Mouse (Mus musculus): Measurements from ENCODE around the gene Itgav. TPM values are rescaled to one million over a fixed set of nuclear protein-coding genes. Genes with fewer than 3 reads are reported as not detected.

Gene Itgav
- polyA plus RNA-seq, 1 experiment from 2014 or later, result 26.5 TPM

GRCm38 (mm10) chr2:83721635-83722034 lies 2.6 kb upstream of the Itgav start:
- Histone ChIP-seq H3K4me3 (ENCODE audit: low read depth, low read length) (no peak overlapping the region), H3K9ac (replicated peaks) (no peak overlapping the region), H3K36me3 (replicated peaks; ENCODE audit: insufficient read depth, low read length) (no peaks in the 10 kb centered on the region), H3K4me1 (ENCODE audit: insufficient read depth) (peaks cover 8% of the 10 kb centered on the region; the same call in 1 of the 2 replicates), H3K4me2 (ENCODE audit: low read depth, low read length) (no peak overlapping the region), H3K27me3 (ENCODE audit: insufficient read depth, low read length) (no peaks in the 10 kb centered on the region), H3K27ac (ENCODE audit: low read depth) (no peak overlapping the region), H3K9me3 (ENCODE audit: low read length) (no peaks in the 10 kb centered on the region)
- WGBS (ENCODE audit: insufficient replicate concordance), result 65% methylated on average over 3 of the region's 3 CpGs
- no peak for TF ChIP-seq EP300 (IDR thresholded peaks at IDR 0.05; ENCODE audit: low read depth)
- no peak for TF ChIP-seq CTCF (IDR thresholded peaks at IDR 0.05; ENCODE audit: low read depth)
- ATAC-seq (no peak), DNase-seq (no peak)

- Histone ChIP-seq H3K4me1 (ENCODE audit: insufficient read depth) (peaks cover 8% of the 10 kb centered on the region; the same call in 1 of the 2 replicates), H3K27ac (ENCODE audit: low read depth) (no peak overlapping the region), H3K36me3 (replicated peaks; ENCODE audit: insufficient read depth, low read length) (no peaks in the 10 kb centered on the region), H3K9me3 (ENCODE audit: low read length) (no peaks in the 10 kb centered on the region), H3K27me3 (ENCODE audit: insufficient read depth, low read length) (no peaks in the 10 kb centered on the region), H3K4me3 (ENCODE audit: low read depth, low read length) (no peak overlapping the region), H3K4me2 (ENCODE audit: low read depth, low read length) (no peak overlapping the region), H3K9ac (replicated peaks) (no peak overlapping the region)
- no peak for TF ChIP-seq CTCF (IDR thresholded peaks at IDR 0.05; ENCODE audit: low read depth)
- TF ChIP-seq EP300 (IDR thresholded peaks at IDR 0.05; ENCODE audit: low read depth), result no peak
- ATAC-seq, result no peak
- no peak for DNase-seq
These were observed 1.3 kb upstream of the Itgav start for GRCm38 (mm10) chr2:83722936-83723335.

GRCm38 (mm10) chr2:83723346-83723745 lies 851 bp upstream of the Itgav start:
- TF ChIP-seq EP300 (IDR thresholded peaks at IDR 0.05; ENCODE audit: low read depth) (no peak), CTCF (IDR thresholded peaks at IDR 0.05; ENCODE audit: low read depth) (no peak)
- H3K4me3 ChIP-seq (ENCODE audit: low read depth, low read length), result peak overlapping the region; percentile 86; the same call in 1 of the 2 replicates
- 53% methylated on average over 2 of the region's 2 CpGs for WGBS (ENCODE audit: insufficient replicate concordance)
- H3K36me3 ChIP-seq (replicated peaks; ENCODE audit: insufficient read depth, low read length), result no peaks in the 10 kb centered on the region
- no peaks in the 10 kb centered on the region for H3K27me3 ChIP-seq (ENCODE audit: insufficient read depth, low read length)
- ATAC-seq (no peak), DNase-seq (no peak)
- H3K9ac ChIP-seq (replicated peaks), result peak overlapping the region; percentile 88
- peak overlapping the region; percentile 85 for H3K4me2 ChIP-seq (ENCODE audit: low read depth, low read length)
- peak overlapping the region; percentile 96 for H3K27ac ChIP-seq (ENCODE audit: low read depth)
- H3K4me1 ChIP-seq (ENCODE audit: insufficient read depth), result peaks cover 8% of the 10 kb centered on the region; the same call in 1 of the 2 replicates
- no peaks in the 10 kb centered on the region for H3K9me3 ChIP-seq (ENCODE audit: low read length)

- Histone ChIP-seq H3K36me3 (replicated peaks; ENCODE audit: insufficient read depth, low read length) (no peaks in the 10 kb centered on the region), H3K9me3 (ENCODE audit: low read length) (no peaks in the 10 kb centered on the region), H3K27me3 (ENCODE audit: insufficient read depth, low read length) (no peaks in the 10 kb centered on the region), H3K27ac (ENCODE audit: low read depth) (peak overlapping the region; percentile 96), H3K9ac (replicated peaks) (peak overlapping the region; percentile 88), H3K4me1 (ENCODE audit: insufficient read depth) (peaks cover 15% of the 10 kb centered on the region), H3K4me2 (ENCODE audit: low read depth, low read length) (peak overlapping the region; percentile 85), H3K4me3 (ENCODE audit: low read depth, low read length) (peak overlapping the region; percentile 86)
- 8% methylated on average over 40 of the region's 44 CpGs for WGBS (ENCODE audit: insufficient replicate concordance)
- peak; percentile 47 for ATAC-seq
- peak; percentile 63 for DNase-seq
- TF ChIP-seq CTCF (IDR thresholded peaks at IDR 0.05; ENCODE audit: low read depth) (no peak), EP300 (IDR thresholded peaks at IDR 0.05; ENCODE audit: low read depth) (no peak)
These were observed 882 bp downstream of the Itgav start for GRCm38 (mm10) chr2:83724827-83725730.

- 46% methylated on average over 4 of the region's 4 CpGs for WGBS (ENCODE audit: insufficient replicate concordance)
- H3K9me3 ChIP-seq (ENCODE audit: low read length), result no peaks in the 10 kb centered on the region
- H3K4me3 ChIP-seq (ENCODE audit: low read depth, low read length), result peak overlapping the region; percentile 86; the same call in 1 of the 2 replicates
- H3K4me1 ChIP-seq (ENCODE audit: insufficient read depth), result peaks cover 15% of the 10 kb centered on the region
- H3K27ac ChIP-seq (ENCODE audit: low read depth), result no peak overlapping the region
- H3K4me2 ChIP-seq (ENCODE audit: low read depth, low read length), result peak overlapping the region; percentile 85
- TF ChIP-seq EP300 (IDR thresholded peaks at IDR 0.05; ENCODE audit: low read depth) (no peak), CTCF (IDR thresholded peaks at IDR 0.05; ENCODE audit: low read depth) (no peak)
- no peak for DNase-seq
- peaks cover under 1% of the 10 kb centered on the region; the same call in 1 of the 2 replicates for H3K36me3 ChIP-seq (replicated peaks; ENCODE audit: insufficient read depth, low read length)
- no peak overlapping the region for H3K9ac ChIP-seq (replicated peaks)
- ATAC-seq, result no peak
- no peaks in the 10 kb centered on the region for H3K27me3 ChIP-seq (ENCODE audit: insufficient read depth, low read length)
These were observed 1.6 kb downstream of the Itgav start for GRCm38 (mm10) chr2:83725796-83726195.

GRCm38 (mm10) chr2:83728238-83728682 lies 4.1 kb downstream of the Itgav start:
- TF ChIP-seq EP300 (IDR thresholded peaks at IDR 0.05; ENCODE audit: low read depth) (no peak), CTCF (IDR thresholded peaks at IDR 0.05; ENCODE audit: low read depth) (no peak)
- Histone ChIP-seq H3K27me3 (ENCODE audit: insufficient read depth, low read length) (no peaks in the 10 kb centered on the region), H3K27ac (ENCODE audit: low read depth) (no peak overlapping the region), H3K9me3 (ENCODE audit: low read length) (no peaks in the 10 kb centered on the region), H3K36me3 (replicated peaks; ENCODE audit: insufficient read depth, low read length) (peaks cover 3% of the 10 kb centered on the region; the same call in 1 of the 2 replicates), H3K9ac (replicated peaks) (no peak overlapping the region), H3K4me1 (ENCODE audit: insufficient read depth) (peaks cover 13% of the 10 kb centered on the region), H3K4me2 (ENCODE audit: low read depth, low read length) (no peak overlapping the region), H3K4me3 (ENCODE audit: low read depth, low read length) (no peak overlapping the region)
- WGBS (ENCODE audit: insufficient replicate concordance), result 60% methylated on average over 4 of the region's 4 CpGs
- no peak for DNase-seq
- no peak for ATAC-seq
